Mouse (Mus musculus) brain, embryonic 14.5 days (tissue): ENCODE data around the gene Exo1.

Experiments used
- CTCF ChIP-seq: fragments of 200-500 bp; IDR thresholded peaks from 2 replicates; pipeline ENCODE4 v1.5.1; 2012; ENCODE audit warnings: inconsistent platforms, mild to moderate bottlenecking, moderate library complexity, borderline replicate concordance; ENCODE audit not compliant: insufficient read depth, insufficient read length; ENCODE audit errors: extremely low read depth
- POLR2A ChIP-seq: fragments of 200-500 bp; IDR thresholded peaks from 2 replicates; pipeline ENCODE4 v1.6.1; 2012; ENCODE audit warnings: mild to moderate bottlenecking, inconsistent platforms, borderline replicate concordance; ENCODE audit not compliant: poor library complexity, insufficient read depth, insufficient read length, severe bottlenecking; ENCODE audit errors: extremely low read depth

DNA sequence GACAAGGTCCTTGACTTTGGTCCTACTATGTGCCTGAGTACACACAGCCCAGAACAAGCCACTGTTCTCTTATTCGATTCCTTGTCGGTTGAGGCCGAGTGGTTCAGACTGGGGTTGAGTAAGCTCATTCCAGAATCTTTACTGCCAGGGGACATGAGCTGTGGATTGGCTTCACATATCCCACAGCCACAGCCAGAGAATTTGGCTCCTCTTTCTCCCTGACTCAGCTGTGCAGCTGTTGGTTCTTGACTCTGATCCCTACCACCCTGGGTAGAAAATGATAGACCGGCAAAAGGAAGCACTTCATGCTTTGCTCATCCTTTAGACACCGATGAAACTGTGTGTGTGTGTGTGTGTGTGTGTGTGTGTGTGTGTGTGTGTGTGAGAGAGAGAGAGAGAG is 51.0 kb downstream of the Exo1 start:
- TF ChIP-seq POLR2A (no peak), CTCF (no peak)
